Mouse (Mus musculus) frontal cortex, postnatal 10 days (tissue): ENCODE measurements at regions not wholly inside any gene's neighbourhood (a gene's known extent, or its start where the extent isn't known, plus 50 kb on each side); places are given as distances from the start of the nearest gene placed in this dataset.
A peak's percentile ranks its signal among the peaks of the same experiment; 100 is the strongest.

ENCODE experiments used
- DNase-seq, 2 experiments: peaks; one replicate each; pipeline ENCODE4 v3.0.0; 2022; ENCODE audit warnings: low spot score in 2 of 2, mixed read lengths in 1 of 2

GRCm38 (mm10) chr12:69101965-69102364 is 57.0 kb downstream of the Rps29 start:
- no peak for DNase-seq

- no peak for DNase-seq
These were observed 64.1 kb downstream of the Rps29 start for GRCm38 (mm10) chr12:69094856-69095255.

GRCm38 (mm10) chr12:69093073-69093797 is 65.8 kb downstream of the Rps29 start:
- DNase-seq = no peak

GRCm38 (mm10) chr12:69087928-69088609 is 70.9 kb downstream of the Rps29 start:
- DNase-seq = peak in 1 of 2 experiments; percentile 32

- no peak for DNase-seq
These were observed 73.3 kb downstream of the Rps29 start for GRCm38 (mm10) chr12:69085522-69086179.

- DNase-seq = no peak
These were observed 74.3 kb downstream of the Rps29 start for GRCm38 (mm10) chr12:69084656-69085055.

GRCm38 (mm10) chr12:69082051-69082450 is 76.9 kb downstream of the Rps29 start:
- DNase-seq = no peak

- no peak for DNase-seq
These were observed 119.4 kb downstream of the Rps29 start for GRCm38 (mm10) chr12:69039553-69039952.

GRCm38 (mm10) chr12:69023594-69023993 is 135.4 kb downstream of the Rps29 start:
- DNase-seq = peak in 1 of 2 experiments; percentile 6

GRCm38 (mm10) chr12:69016705-69017306 is 142.2 kb downstream of the Rps29 start:
- no peak for DNase-seq

GRCm38 (mm10) chr12:69005141-69005540 is 153.8 kb downstream of the Rps29 start:
- no peak for DNase-seq

GRCm38 (mm10) chr12:69002106-69002505 is 156.9 kb downstream of the Rps29 start:
- no peak for DNase-seq

GRCm38 (mm10) chr12:68997259-68997658 is 161.7 kb downstream of the Rps29 start:
- DNase-seq = peak; percentile 24 to 36

- DNase-seq = peak in 1 of 2 experiments; percentile 14
These were observed 162.2 kb downstream of the Rps29 start for GRCm38 (mm10) chr12:68996740-68997139.

- no peak for DNase-seq
These were observed 178.3 kb downstream of the Rps29 start for GRCm38 (mm10) chr12:68980640-68981039.

GRCm38 (mm10) chr12:68980173-68980572 is 178.8 kb downstream of the Rps29 start:
- DNase-seq = no peak

GRCm38 (mm10) chr12:68979232-68979631 is 179.8 kb downstream of the Rps29 start:
- DNase-seq = no peak

- DNase-seq = no peak
These were observed 181.7 kb downstream of the Rps29 start for GRCm38 (mm10) chr12:68977276-68977675.

- no peak for DNase-seq
These were observed 211.7 kb downstream of the Rps29 start for GRCm38 (mm10) chr12:68947240-68947639.

GRCm38 (mm10) chr12:68910590-68910989 is 248.4 kb downstream of the Rps29 start:
- DNase-seq = no peak

- DNase-seq = no peak
These were observed 254.2 kb downstream of the Rps29 start for GRCm38 (mm10) chr12:68904770-68905169.

- no peak for DNase-seq
These were observed 269.8 kb downstream of the Rps29 start for GRCm38 (mm10) chr12:68889141-68889540.
